Mouse (Mus musculus): Measurements from ENCODE around the gene Rsrc1.

DNA sequence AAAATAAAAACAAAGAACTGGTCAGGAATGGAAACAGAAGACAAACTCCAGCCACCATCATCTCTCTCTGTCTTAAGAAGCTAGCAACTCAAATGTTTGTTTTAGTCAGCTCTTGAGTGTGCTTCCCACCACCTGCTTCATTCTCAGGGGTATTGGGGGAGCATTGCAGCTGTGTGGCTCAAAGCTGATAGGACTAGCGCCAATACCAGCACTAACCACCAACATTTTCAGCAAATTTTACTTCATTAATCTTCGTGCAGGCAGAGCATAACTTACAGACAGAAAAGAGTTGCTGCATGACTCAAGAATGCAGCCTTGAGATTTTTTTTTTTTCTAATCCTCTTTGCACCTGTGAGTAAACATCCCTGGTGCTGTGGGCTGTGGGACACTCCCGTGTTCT is 358.4 kb downstream of the Rsrc1 start:
- TF ChIP-seq CTCF (conservative IDR thresholded peaks at IDR 0.05; ENCODE audit: low read length) (no peak), POU5F1 (IDR thresholded peaks at IDR 0.05; ENCODE audit: borderline replicate concordance, low read length) (no peak), NANOG (IDR thresholded peaks at IDR 0.05; ENCODE audit: borderline replicate concordance, low read length) (no peak)

All from E14TG2a.4 (cell line).